Mouse (Mus musculus) small intestine, adult 2 months (tissue): Measurements from ENCODE around the gene Epha10.

Experiments used
- CTCF ChIP-seq: fragments of 200-500 bp; IDR thresholded peaks from 2 replicates; pipeline ENCODE4 v1.5.1; 2012; ENCODE audit warnings: low read depth, mild to moderate bottlenecking, control low read depth, inconsistent platforms, low read length, moderate library complexity, mixed read lengths; ENCODE audit not compliant: insufficient replicate concordance, insufficient read length; ENCODE audit errors: extremely low read depth
- POLR2A ChIP-seq: fragments of 200-500 bp; IDR thresholded peaks from 2 replicates; pipeline ENCODE4 v1.6.1; 2012; ENCODE audit warnings: low read depth, mild to moderate bottlenecking, control low read depth, inconsistent platforms, low read length, moderate library complexity

DNA sequence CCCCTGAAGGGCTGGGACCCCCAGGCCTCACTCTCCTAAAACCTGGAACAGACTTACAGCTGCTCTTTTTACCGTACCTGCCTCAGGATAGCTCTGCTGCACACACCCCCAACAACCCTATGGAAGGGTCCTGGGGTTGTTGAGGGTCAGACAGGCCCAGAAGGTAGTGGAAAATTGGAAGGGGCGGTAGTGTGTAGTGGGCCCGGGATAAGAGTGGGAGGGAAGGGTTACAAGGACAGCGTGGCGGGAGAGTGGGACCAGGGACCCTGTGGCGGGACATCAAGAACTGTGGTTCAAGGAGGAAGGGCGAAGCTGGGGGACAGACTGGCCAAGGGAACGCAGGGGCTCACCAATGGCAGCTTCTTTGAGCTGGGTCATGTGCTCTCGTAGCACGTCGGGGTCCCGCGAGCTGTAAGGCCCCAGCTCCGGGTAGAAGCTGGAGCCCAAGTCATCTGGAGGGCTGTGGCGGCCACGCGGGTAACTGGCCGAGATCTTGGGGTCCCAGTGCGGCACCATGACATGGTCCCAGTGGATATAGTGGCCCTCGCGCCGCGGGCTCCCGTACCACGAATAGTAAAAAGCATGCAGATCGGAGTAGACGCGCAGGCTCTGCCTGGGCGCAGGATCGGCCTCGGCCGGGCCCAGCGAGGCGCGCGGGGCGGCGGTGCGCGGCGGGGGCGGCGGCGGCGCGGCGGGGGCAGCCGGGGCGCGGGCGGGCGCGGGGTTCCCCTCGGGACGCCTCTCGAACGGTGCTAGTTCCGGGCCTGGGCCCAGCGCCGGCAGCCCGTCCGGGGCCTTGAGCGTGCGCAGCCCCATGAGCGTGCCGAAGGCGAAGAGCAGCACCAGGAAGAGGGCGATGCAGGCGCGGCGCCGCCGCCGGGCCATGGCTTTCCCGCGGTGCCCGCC is 19.2 kb upstream of the Epha10 start, which contains the start of gene Maneal:
- TF ChIP-seq CTCF, result no peak
- no peak for TF ChIP-seq POLR2A
